Mouse (Mus musculus) heart, adult 8-10 months (tissue): ENCODE results near the gene Swap70. TPM values are rescaled to one million over a fixed set of nuclear protein-coding genes. Genes with fewer than 3 reads are reported as not detected.

Experiments
- DNase-seq: peaks from one replicate; pipeline ENCODE4 v3.0.0; 2022; ENCODE audit warnings: low spot score
- total RNA-seq, 4 experiments: library from RNA; stranded (reverse); gene quantifications; 2 replicates each; pipeline ENCODE4 v1.2.4; 2022

Swap70 gene
- total RNA-seq, 4 experiments from 2014 or later = 11.0 to 13.4 (median 12.0) TPM

- DNase-seq = no peak
These were observed 84.0 kb downstream of the Swap70 start for GRCm38 (mm10) chr7:110305486-110305885.

- DNase-seq = no peak
These were observed 84.8 kb downstream of the Swap70 start for GRCm38 (mm10) chr7:110306281-110306680.

GRCm38 (mm10) chr7:110307741-110308140 is 86.2 kb downstream of the Swap70 start:
- DNase-seq = no peak

GRCm38 (mm10) chr7:110309246-110309645 is 87.7 kb downstream of the Swap70 start:
- no peak for DNase-seq

- DNase-seq = peak; percentile 33
These were observed 92.0 kb downstream of the Swap70 start for GRCm38 (mm10) chr7:110313392-110314055.

- no peak for DNase-seq
These were observed 92.9 kb downstream of the Swap70 start for GRCm38 (mm10) chr7:110314401-110314890.

- DNase-seq = no peak
These were observed 93.8 kb downstream of the Swap70 start for GRCm38 (mm10) chr7:110315352-110315751.

- DNase-seq = no peak
These were observed 95.9 kb downstream of the Swap70 start for GRCm38 (mm10) chr7:110317412-110317811.

GRCm38 (mm10) chr7:110318971-110319519 is 97.5 kb downstream of the Swap70 start:
- DNase-seq = no peak

- no peak for DNase-seq
These were observed 99.6 kb downstream of the Swap70 start for GRCm38 (mm10) chr7:110321106-110321505.

GRCm38 (mm10) chr7:110324852-110325251 is 103.3 kb downstream of the Swap70 start:
- no peak for DNase-seq

- DNase-seq = peak; percentile 55
These were observed 104.0 kb downstream of the Swap70 start for GRCm38 (mm10) chr7:110325381-110326110.

Other genes with a start within 250 kb of the Swap70 start
- 10 to 100 TPM; 41.0 to 55.2 (median 45.0) TPM for gene Tmem41b, start 234.8 kb upstream of the Swap70 start, total RNA-seq
- gene Ipo7, start 203.4 kb upstream of the Swap70 start, total RNA-seq = 10 to 100 TPM; 88.7 to 97.8 (median 95.2) TPM
- 10 to 100 TPM in 1 of 4 experiments, 1 to 10 TPM in 3; 8.0 to 11.8 (median 8.8) TPM for gene Zfp143, start 160.5 kb upstream of the Swap70 start, total RNA-seq
- 10 to 100 TPM in 2 of 4 experiments, 1 to 10 TPM in 2; 9.4 to 15.2 (median 11.6) TPM for gene Wee1, start 99.7 kb upstream of the Swap70 start, total RNA-seq